Mouse (Mus musculus): ENCODE measurements at regions not wholly inside any gene's neighbourhood (a gene's known extent, or its start where the extent isn't known, plus 50 kb on each side); places are given as distances from the start of the nearest gene placed in this dataset.
"Not testable (repeated sequence)": the region's sequence is repeated elsewhere in the genome, so short reads cannot be mapped to it uniquely, and the experiment has no call there.

- DNase-seq (ENCODE audit: low read depth, low spot score), result no peak
Measured at GRCm38 (mm10) chrX:77307374-77307773, 203.4 kb upstream of the Tbl1x start.

- DNase-seq (ENCODE audit: low read depth, low spot score), result no peak
Measured at GRCm38 (mm10) chrX:77314384-77314783, 196.4 kb upstream of the Tbl1x start.

DNA sequence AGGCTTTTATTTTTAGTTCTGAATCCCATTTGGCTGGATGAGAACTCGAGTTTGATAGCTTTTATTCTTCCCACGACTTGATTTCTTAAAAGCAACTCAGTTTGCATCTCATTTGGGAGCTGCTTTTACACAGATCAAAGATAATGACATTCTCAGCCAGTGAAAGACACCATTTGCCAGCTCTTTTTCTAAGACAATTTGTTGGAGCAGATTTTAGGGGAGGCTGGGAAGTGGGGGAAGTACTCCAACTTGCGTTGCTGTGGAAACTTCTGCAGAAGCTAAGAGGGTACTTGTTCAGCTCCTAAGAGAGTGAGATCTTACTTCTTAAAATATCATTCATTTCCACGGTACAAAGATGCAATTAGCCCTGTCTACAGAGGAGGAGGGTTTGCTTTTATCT lies 187.2 kb upstream of the Tbl1x start:
- no peak for DNase-seq (ENCODE audit: low read depth, low spot score)

- no peak for DNase-seq (ENCODE audit: low read depth, low spot score)
Measured at GRCm38 (mm10) chrX:77353181-77353580, 157.6 kb upstream of the Tbl1x start.

DNA sequence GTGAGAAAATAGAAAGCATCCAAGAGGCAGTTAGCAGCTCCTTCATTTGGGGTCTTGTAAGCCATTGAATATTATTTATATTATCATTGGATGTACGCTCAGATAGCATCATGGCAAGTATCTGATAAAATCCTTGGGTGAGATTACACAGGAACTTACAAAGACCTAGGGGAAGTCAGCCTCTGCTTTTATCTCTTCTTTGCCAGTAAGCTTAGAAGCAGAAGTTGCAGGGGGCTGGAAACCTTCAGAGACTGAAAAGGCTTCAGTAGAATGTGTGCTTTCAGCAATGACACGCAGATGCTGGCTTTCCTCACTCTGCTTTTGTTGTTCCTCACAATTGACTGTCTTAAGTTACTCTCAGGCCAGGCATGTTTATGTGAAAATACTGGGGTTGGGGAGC lies 150.3 kb upstream of the Tbl1x start:
- no peak for DNase-seq (ENCODE audit: low read depth, low spot score)

- DNase-seq (ENCODE audit: low read depth, low spot score), result no peak
Measured at GRCm38 (mm10) chrX:77361106-77361505, 149.7 kb upstream of the Tbl1x start.

- no peak for DNase-seq (ENCODE audit: low read depth, low spot score)
Measured at GRCm38 (mm10) chrX:77363657-77364056, 147.2 kb upstream of the Tbl1x start.

- DNase-seq (ENCODE audit: low read depth, low spot score), result no peak
Measured at GRCm38 (mm10) chrX:77367351-77367750, 143.5 kb upstream of the Tbl1x start.

DNA sequence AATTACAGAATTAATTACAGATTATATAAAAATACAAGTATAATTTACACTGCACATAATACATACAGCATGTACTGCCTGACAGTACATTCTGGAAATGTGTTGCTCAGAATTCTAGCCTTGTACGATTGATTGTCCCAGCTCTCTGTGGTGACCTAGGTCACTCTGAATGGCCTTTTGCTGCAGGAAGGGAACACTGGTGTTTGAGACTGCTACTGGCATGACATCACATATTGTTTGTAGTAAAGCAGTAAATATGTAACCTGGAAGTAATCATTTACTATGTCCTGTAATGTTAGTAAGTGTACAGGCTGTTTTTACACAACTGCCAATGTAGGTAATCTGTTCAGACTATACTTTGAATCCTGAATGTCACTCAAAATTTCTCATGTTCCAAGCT lies 123.5 kb upstream of the Tbl1x start:
- no peak for DNase-seq (ENCODE audit: low read depth, low spot score)

GRCm38 (mm10) chrX:77391760-77392446 lies 118.9 kb upstream of the Tbl1x start:
- no peak for DNase-seq (ENCODE audit: low read depth, low spot score)

- DNase-seq (ENCODE audit: low read depth, low spot score), result no peak
Measured at GRCm38 (mm10) chrX:77406896-77407295, 103.9 kb upstream of the Tbl1x start.

- no peak for DNase-seq (ENCODE audit: low read depth, low spot score)
Measured at GRCm38 (mm10) chrX:77407925-77408324, 102.9 kb upstream of the Tbl1x start.

DNA sequence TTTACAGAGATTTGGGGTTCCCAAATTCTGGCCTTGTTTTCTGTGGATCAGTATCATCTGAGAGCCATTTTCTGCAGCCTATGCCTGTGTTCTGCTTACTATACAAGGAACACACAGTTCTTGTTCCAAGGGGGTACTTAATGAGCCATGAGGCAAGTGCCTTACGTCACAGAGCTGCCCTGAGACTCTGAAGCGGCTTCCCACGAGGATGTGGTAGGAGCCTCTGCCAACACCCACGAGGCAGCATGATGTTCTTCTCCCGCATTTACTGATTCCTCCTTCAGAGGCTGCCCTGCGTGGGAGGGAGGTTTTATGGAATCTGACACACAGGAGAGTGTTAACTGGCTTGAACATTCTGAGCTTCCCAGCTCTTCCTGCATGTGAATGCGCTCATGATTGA lies 101.4 kb upstream of the Tbl1x start:
- DNase-seq (ENCODE audit: low read depth, low spot score), result no peak

DNA sequence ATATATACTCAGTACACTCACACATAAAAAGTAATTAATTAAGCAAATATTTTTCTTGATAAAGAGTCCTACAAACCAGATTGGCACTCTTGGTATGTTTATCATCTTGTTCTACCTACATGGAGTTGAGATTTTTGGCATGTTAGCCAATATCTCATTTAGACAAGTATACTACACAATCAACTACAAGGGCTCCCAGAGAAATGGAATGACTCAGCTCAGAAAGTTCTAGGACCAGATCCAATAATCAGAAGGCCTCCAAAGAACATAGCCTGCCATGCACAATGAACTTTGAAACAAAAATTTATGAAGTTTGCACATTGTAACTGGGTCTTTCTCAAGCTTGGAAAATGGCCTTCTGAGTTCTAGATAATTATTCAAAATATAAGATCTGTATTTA lies 100.0 kb upstream of the Tbl1x start:
- DNase-seq (ENCODE audit: low read depth, low spot score), result no peak

- DNase-seq (ENCODE audit: low read depth, low spot score), result no peak
Measured at GRCm38 (mm10) chrX:77414156-77414555, 96.7 kb upstream of the Tbl1x start.

- no peak for DNase-seq (ENCODE audit: low read depth, low spot score)
Measured at GRCm38 (mm10) chrX:77417766-77418165, 93.0 kb upstream of the Tbl1x start.

- no peak for DNase-seq (ENCODE audit: low read depth, low spot score)
Measured at GRCm38 (mm10) chrX:77422206-77422605, 88.6 kb upstream of the Tbl1x start.

DNA sequence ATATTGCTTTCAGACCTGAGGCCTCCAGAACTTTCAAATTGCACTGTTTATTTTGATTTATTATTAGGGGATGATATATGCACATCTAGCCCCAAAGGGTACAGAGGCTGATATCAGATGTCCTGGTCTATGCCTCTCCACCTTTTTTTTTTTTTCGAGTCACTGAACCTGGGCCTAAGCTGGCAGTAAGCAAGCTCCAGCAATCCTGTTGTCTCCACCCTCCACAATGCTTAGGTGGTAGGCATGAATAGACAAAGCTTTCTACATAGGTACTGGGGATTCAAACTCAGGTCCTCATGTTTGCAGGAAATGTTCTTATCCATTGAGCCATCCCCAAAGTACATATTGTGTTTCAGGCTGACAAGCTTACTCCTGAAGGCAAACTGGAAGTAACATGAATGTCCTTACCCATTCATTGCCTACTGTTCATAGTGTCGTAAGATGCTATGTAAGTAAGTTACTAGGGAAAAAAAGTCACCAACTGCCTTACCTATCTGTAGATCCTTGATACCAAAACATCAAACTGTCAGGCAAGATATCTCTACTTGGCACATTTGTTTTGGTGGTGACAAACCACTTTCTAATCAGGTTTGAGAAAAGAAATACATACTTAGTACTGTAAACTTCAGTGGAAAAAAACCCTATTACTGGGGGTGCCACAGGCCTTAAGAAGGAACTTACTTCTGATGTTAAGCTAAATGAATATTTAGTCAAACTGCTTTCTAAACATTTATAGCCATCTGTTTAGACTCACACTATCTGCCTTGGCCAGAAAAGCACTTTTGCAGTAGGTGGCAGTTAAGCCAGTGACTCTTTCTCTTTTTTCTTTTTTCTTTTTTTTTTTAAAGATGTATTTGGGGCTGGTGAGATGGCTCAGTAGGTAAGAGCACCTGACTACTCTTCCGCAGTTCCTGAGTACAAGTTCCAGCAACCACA lies 85.8 kb upstream of the Tbl1x start:
- DNase-seq (ENCODE audit: low read depth, low spot score), result no peak

GRCm38 (mm10) chrX:77425728-77426102 lies 85.1 kb upstream of the Tbl1x start:
- DNase-seq (ENCODE audit: low read depth, low spot score), result not testable (repeated sequence)

DNA sequence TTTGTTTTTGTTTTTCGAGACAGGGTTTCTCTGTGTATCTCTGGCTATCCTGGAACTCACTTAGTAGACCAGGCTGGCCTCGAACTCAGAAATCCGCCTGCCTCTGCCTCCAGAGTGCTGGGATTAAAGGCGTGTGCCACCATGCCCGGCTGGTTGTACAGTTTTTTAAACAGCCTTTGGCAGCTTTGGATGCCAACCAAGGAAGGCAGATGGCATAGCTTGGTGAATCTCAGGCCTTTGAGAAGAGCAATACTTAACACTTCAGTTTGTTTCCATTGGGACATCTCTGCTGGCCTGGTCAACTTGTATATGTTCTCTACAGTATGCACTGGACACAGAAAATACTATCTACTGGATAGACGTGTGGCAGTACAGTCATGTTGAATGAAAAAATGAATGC lies 84.0 kb upstream of the Tbl1x start:
- DNase-seq (ENCODE audit: low read depth, low spot score), result not testable (repeated sequence)

DNA sequence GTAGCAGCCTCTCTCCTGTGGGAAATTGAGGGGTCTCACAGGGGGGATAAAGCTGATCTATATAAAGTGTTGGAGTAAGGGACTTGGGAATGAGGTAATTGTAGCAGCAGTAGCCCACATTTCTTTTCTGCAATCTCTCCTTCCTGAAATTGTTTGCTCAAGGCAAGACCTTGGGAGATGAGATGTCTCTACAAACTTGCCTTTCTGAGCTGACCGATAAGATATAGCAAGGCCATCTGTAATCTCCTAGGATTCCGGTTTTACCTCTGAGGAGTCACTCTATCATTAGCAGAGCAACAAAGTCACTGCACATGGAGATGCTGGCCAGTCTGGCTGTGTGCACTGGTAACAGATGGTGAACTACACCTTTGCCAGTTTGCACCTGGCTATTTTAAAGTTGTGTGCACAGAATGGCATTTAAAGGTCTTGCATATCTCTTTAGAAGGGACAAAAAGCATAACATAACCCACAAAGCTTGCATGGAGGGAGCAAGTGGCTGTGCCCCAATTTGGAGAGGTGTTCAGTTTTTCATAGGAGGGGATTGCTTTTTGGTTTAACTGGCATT lies 78.7 kb upstream of the Tbl1x start:
- DNase-seq (ENCODE audit: low read depth, low spot score), result no peak

All from embryo, embryonic 11.5 days (tissue).